Mouse (Mus musculus): ENCODE results near the gene Tnip3. TPM values are rescaled to one million over a fixed set of nuclear protein-coding genes. Genes with fewer than 3 reads are reported as not detected.

Tnip3 gene
- total and polyA plus RNA-seq, 3 experiments, result 0.78 to 2.7 (median 2.0) TPM

GRCm38 (mm10) chr6:65569741-65570140, 44.6 kb downstream of the Tnip3 start:
- TF ChIP-seq EP300 (IDR thresholded peaks at IDR 0.05; ENCODE audit: insufficient read depth, low read depth, low read length) (no peak), CTCF (IDR thresholded peaks at IDR 0.05) (peak; percentile 86)
- WGBS, result 24% methylated on average over 8 of the region's 8 CpGs

GRCm38 (mm10) chr6:65578151-65578973, 53.2 kb downstream of the Tnip3 start:
- Histone ChIP-seq H3K79me2 (replicated peaks; ENCODE audit: control insufficient read depth, insufficient read depth, low read length) (no peaks in the 10 kb centered on the region), H3K27me3 (ENCODE audit: control insufficient read depth, insufficient read depth, low read length) (no peaks in the 10 kb centered on the region), H3K4me1 (ENCODE audit: control insufficient read depth, insufficient read depth, low read length) (peaks cover 1% of the 10 kb centered on the region; the same call in 1 of the 2 replicates), H3K36me3 (ENCODE audit: control insufficient read depth, insufficient read depth, low read length) (peaks cover 3% of the 10 kb centered on the region; the same call in 1 of the 2 replicates), H3K9ac (ENCODE audit: low read depth, low read length) (no peak overlapping the region), H3K27ac (peak overlapping the region; percentile 40), H3K4me3 (no peak overlapping the region)
- 30% methylated on average over 8 of the region's 8 CpGs for WGBS
- intact Hi-C loops (cut with DNase I), result no loop called here
- no peak for DNase-seq
- TF ChIP-seq POLR2A (IDR thresholded peaks at IDR 0.05; ENCODE audit: insufficient read depth, low read depth, low read length), result no peak
- TF ChIP-seq EP300 (IDR thresholded peaks at IDR 0.05; ENCODE audit: insufficient read depth, low read depth, low read length), result no peak
- TF ChIP-seq CTCF (IDR thresholded peaks at IDR 0.05), result peak; percentile 18; the same call in 1 of the 2 replicates

More at GRCm38 (mm10) chr6:65569741-65570140, 44.6 kb downstream of the Tnip3 start:
- Histone ChIP-seq H3K27me3 (ENCODE audit: control insufficient read depth, insufficient read depth, low read length) (no peaks in the 10 kb centered on the region), H3K79me2 (replicated peaks; ENCODE audit: control insufficient read depth, insufficient read depth, low read length) (no peaks in the 10 kb centered on the region), H3K9ac (ENCODE audit: low read depth, low read length) (no peak overlapping the region), H3K36me3 (ENCODE audit: control insufficient read depth, insufficient read depth, low read length) (no peaks in the 10 kb centered on the region), H3K4me1 (ENCODE audit: control insufficient read depth, insufficient read depth, low read length) (peaks cover 5% of the 10 kb centered on the region), H3K27ac (no peak overlapping the region), H3K4me3 (no peak overlapping the region)
- DNase-seq, result no peak
- intact Hi-C loops (cut with DNase I), result loop anchor here (1.0 kb wide), 1 partner anchor 59 kb away; no protein-coding TSS in a partner anchor

- Histone ChIP-seq H3K9ac (ENCODE audit: low read depth, low read length) (no peak overlapping the region), H3K79me2 (replicated peaks; ENCODE audit: control insufficient read depth, insufficient read depth, low read length) (no peaks in the 10 kb centered on the region), H3K4me1 (ENCODE audit: control insufficient read depth, insufficient read depth, low read length) (peaks cover 7% of the 10 kb centered on the region), H3K36me3 (ENCODE audit: control insufficient read depth, insufficient read depth, low read length) (peaks cover 11% of the 10 kb centered on the region), H3K27me3 (ENCODE audit: control insufficient read depth, insufficient read depth, low read length) (no peaks in the 10 kb centered on the region), H3K4me3 (no peak overlapping the region), H3K27ac (no peak overlapping the region)
- intact Hi-C loops (cut with DNase I), result no loop called here
- TF ChIP-seq POLR2A (IDR thresholded peaks at IDR 0.05; ENCODE audit: insufficient read depth, low read depth, low read length) (no peak), CTCF (IDR thresholded peaks at IDR 0.05) (no peak), EP300 (IDR thresholded peaks at IDR 0.05; ENCODE audit: insufficient read depth, low read depth, low read length) (no peak)
- DNase-seq, result no peak
- 66% methylated on average over 4 of the region's 4 CpGs for WGBS
These were observed 57.9 kb downstream of the Tnip3 start for GRCm38 (mm10) chr6:65583029-65583428.

GRCm38 (mm10) chr6:65584870-65585332, 59.8 kb downstream of the Tnip3 start:
- DNase-seq, result peak; percentile 58 to 70
- Histone ChIP-seq H3K9ac (ENCODE audit: low read depth, low read length) (peak overlapping the region; percentile 6; the same call in 1 of the 2 replicates), H3K4me3 (no peak overlapping the region), H3K27me3 (ENCODE audit: control insufficient read depth, insufficient read depth, low read length) (no peaks in the 10 kb centered on the region), H3K27ac (peak overlapping the region; percentile 73), H3K79me2 (replicated peaks; ENCODE audit: control insufficient read depth, insufficient read depth, low read length) (no peaks in the 10 kb centered on the region), H3K4me1 (ENCODE audit: control insufficient read depth, insufficient read depth, low read length) (peaks cover 7% of the 10 kb centered on the region), H3K36me3 (ENCODE audit: control insufficient read depth, insufficient read depth, low read length) (peaks cover 9% of the 10 kb centered on the region)
- WGBS, result 11% methylated on average over 4 of the region's 4 CpGs
- intact Hi-C loops (cut with DNase I), result no loop called here
- TF ChIP-seq EP300 (IDR thresholded peaks at IDR 0.05; ENCODE audit: insufficient read depth, low read depth, low read length) (no peak), CTCF (IDR thresholded peaks at IDR 0.05) (no peak), POLR2A (IDR thresholded peaks at IDR 0.05; ENCODE audit: insufficient read depth, low read depth, low read length) (no peak)

- H3K27me3 ChIP-seq (ENCODE audit: control insufficient read depth, insufficient read depth, low read length), result no peaks in the 10 kb centered on the region
- intact Hi-C loops (cut with DNase I), result no loop called here
- H3K27ac ChIP-seq, result peak overlapping the region; percentile 73
- H3K36me3 ChIP-seq (ENCODE audit: control insufficient read depth, insufficient read depth, low read length), result peaks cover 9% of the 10 kb centered on the region
- H3K4me1 ChIP-seq (ENCODE audit: control insufficient read depth, insufficient read depth, low read length), result peaks cover 7% of the 10 kb centered on the region
- no peak overlapping the region for H3K9ac ChIP-seq (ENCODE audit: low read depth, low read length)
- TF ChIP-seq CTCF (IDR thresholded peaks at IDR 0.05), result no peak
- TF ChIP-seq POLR2A (IDR thresholded peaks at IDR 0.05; ENCODE audit: insufficient read depth, low read depth, low read length), result no peak
- TF ChIP-seq EP300 (IDR thresholded peaks at IDR 0.05; ENCODE audit: insufficient read depth, low read depth, low read length), result no peak
- no peak for DNase-seq
- H3K79me2 ChIP-seq (replicated peaks; ENCODE audit: control insufficient read depth, insufficient read depth, low read length), result no peaks in the 10 kb centered on the region
- WGBS, result 40% methylated on average over 3 of the region's 3 CpGs
- no peak overlapping the region for H3K4me3 ChIP-seq
These were observed 60.4 kb downstream of the Tnip3 start for GRCm38 (mm10) chr6:65585333-65586053.
